Mouse (Mus musculus) heart, adult 2 months (tissue): ENCODE measurements around the gene Drd4.

Source experiments
- CTCF ChIP-seq: fragments of 200-600 bp; IDR thresholded peaks from 2 replicates; pipeline ENCODE4 v1.8.1; 2022; ENCODE audit warnings: antibody characterized with exemption, mild to moderate bottlenecking, moderate library complexity
- EP300 ChIP-seq: fragments of 200-500 bp; IDR thresholded peaks from 2 replicates; pipeline ENCODE4 v1.6.1; 2011; ENCODE audit warnings: low read depth, low read length, control low read depth; ENCODE audit not compliant: insufficient read depth
- POLR2A ChIP-seq: fragments of 200-500 bp; IDR thresholded peaks from 2 replicates; pipeline ENCODE4 v1.6.1; 2011; ENCODE audit warnings: mild to moderate bottlenecking, low read depth, low read length, control low read depth; ENCODE audit not compliant: insufficient read depth

DNA sequence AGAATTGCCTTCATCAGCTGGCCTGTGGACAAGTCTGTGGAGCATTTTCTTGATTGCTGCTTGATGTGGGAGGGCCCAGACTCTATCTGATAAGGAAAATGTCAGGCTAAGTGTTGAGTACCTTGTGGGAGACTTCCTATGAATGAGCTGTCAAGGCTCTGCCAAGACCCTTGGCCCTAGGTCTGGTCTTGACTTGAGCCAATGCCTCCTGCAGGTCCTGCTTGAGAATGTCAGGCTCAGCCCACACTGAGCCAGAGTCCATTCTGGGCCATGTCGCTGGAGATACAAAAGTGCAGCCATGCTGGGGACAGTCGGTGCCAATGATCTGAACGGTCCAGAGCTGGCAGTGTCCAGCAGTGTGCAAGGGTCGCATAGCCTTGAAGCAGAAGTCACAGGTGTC is 9.1 kb upstream of the Drd4 start:
- TF ChIP-seq POLR2A (no peak), CTCF (no peak), EP300 (no peak)
